Mouse (Mus musculus) C2C12 (cell line): ENCODE data around the gene Vwce.

ENCODE experiments used
- CEBPB ChIP-seq: IDR thresholded peaks from one replicate; pipeline ENCODE4 v1.6.1; 2011; ENCODE audit warnings: low read depth, mild to moderate bottlenecking, control low read depth, moderate library complexity
- CTCF ChIP-seq: IDR thresholded peaks from one replicate; pipeline ENCODE4 v1.5.1; 2011; ENCODE audit not compliant: control insufficient read depth, insufficient read depth, insufficient read length
- USF1 ChIP-seq: IDR thresholded peaks from one replicate; pipeline ENCODE4 v1.6.1; 2011; ENCODE audit warnings: low read depth, mild to moderate bottlenecking, control low read depth, moderate library complexity

GRCm38 (mm10) chr19:10708900-10709299, 74.9 kb downstream of the Vwce start:
- TF ChIP-seq CTCF (no peak), USF1 (no peak), CEBPB (no peak)
